Mouse (Mus musculus) testis, adult 2 months (tissue): ENCODE data around the gene Nxpe4.

Experiments
- CTCF ChIP-seq: fragments of 200-500 bp; IDR thresholded peaks from 2 replicates; pipeline ENCODE4 v1.5.1; 2012; ENCODE audit warnings: low read depth, mild to moderate bottlenecking, inconsistent platforms, low read length, moderate library complexity; ENCODE audit not compliant: control insufficient read depth, insufficient read depth, insufficient replicate concordance
- POLR2A ChIP-seq: fragments of 200-500 bp; IDR thresholded peaks from 2 replicates; pipeline ENCODE4 v1.6.1; 2012; ENCODE audit warnings: low read depth, mild to moderate bottlenecking, inconsistent platforms, low read length, moderate library complexity; ENCODE audit not compliant: control insufficient read depth

DNA sequence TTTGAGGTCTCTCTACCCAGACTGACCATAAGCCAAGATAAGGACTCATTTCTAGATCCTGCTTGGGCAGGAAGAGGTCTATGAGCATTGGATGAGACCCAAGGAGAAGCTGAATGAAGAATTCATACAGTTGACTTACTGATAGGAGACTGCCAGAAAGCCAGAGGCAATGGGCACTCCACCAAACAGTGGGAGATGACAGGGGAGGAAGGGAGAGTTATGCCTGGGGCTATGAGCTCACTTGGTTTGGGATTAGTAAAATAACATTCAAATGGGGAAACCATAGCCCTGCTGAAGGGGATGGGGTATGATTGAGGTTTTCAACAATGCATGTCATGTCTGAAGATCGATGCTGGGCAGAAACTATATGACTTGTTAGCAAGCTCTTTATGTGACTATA lies 128.5 kb downstream of the Nxpe4 start:
- TF ChIP-seq CTCF (no peak), POLR2A (no peak)
